ENCODE assay signal across 8 mouse cellular contexts in the genomic region with DNA sequence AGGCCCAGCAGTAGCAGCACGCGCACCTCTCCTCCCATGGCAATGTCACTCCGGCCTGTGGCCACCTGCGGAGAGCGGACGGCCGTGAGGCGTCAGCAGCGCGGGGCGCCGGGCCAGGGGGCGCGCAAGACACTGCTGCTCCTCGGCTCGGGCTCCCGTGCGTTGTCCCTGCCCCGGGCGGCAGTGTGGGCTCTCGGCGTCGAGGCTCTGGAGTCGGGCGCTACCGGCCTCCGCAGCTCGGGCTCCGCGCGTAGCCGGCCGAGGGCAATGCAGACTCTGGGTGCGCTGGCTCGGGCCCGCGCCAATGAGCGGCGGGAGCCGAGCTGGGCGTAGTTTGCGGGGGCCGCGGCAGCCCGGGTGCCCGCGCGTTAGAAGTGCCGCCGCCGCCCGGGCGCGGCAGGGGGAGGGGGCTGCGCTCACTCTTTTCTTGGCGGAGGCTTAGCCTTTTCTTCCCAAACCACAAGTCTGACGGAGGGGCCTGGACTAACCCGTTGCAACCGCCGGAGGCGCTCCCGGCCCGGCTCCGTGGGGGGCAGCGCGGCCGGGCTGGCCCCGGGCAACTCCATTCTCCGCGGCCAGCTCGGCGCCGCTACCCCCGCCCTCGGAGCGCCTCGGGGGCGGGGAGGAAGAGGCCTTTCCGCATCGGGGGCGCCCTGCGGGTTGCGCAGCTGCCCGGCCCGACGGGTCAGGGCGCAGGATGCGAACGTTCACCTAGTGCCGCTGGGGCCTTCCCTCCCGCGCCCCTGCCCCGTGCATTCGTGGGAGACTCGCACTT. TPM values are rescaled to one million over a fixed set of nuclear protein-coding genes. Genes with fewer than 3 reads are reported as not detected.
DNase-seq lines count a peak whose midpoint lies in the region; ATAC-seq and TF ChIP-seq lines count a peak whose summit lies in the region.

No protein-coding gene starts in this region.

- H3K4me1 ChIP-seq in embryonic facial prominence, embryonic 12.5 days, result peaks cover 16% of the 10 kb centered on the region; the same call in 1 of the 2 replicates
- no peaks in the 10 kb centered on the region for H3K4me1 ChIP-seq in hindbrain, postnatal 0 days (ENCODE audit: insufficient read depth, low read length)
- H3K4me1 ChIP-seq in liver, embryonic 13.5 days (replicated peaks), result peaks cover 23% of the 10 kb centered on the region
- H3K4me1 ChIP-seq in neural tube, embryonic 12.5 days, result peaks cover 26% of the 10 kb centered on the region

- H3K9me3 ChIP-seq in embryonic facial prominence, embryonic 12.5 days, result no peaks in the 10 kb centered on the region
- no peaks in the 10 kb centered on the region for H3K9me3 ChIP-seq in hindbrain, postnatal 0 days (ENCODE audit: low read length)
- no peaks in the 10 kb centered on the region for H3K9me3 ChIP-seq in liver, embryonic 13.5 days (replicated peaks)
- H3K9me3 ChIP-seq in neural tube, embryonic 12.5 days, result no peaks in the 10 kb centered on the region

- peak; percentile 64 for DNase-seq in ovary, postnatal 36 days (ENCODE audit: low spot score)
- DNase-seq in ovary, postnatal 10 days (ENCODE audit: low spot score), result no peak
- peak; percentile 66 for DNase-seq in hindbrain, postnatal 0 days (ENCODE audit: low spot score)
- DNase-seq in liver, embryonic 13.5 days, result no peak
- no peak for DNase-seq in frontal cortex, postnatal 25 days (ENCODE audit: low spot score in 2 of 2)

- WGBS in embryonic facial prominence, embryonic 12.5 days, result 1% methylated on average over 95 of the region's 95 CpGs
- WGBS in hindbrain, postnatal 0 days, result 2% methylated on average over 82 of the region's 95 CpGs
- 1% methylated on average over 95 of the region's 95 CpGs for WGBS in liver, embryonic 13.5 days (ENCODE audit: insufficient replicate concordance)
- under 1% methylated on average over 93 of the region's 95 CpGs for WGBS in neural tube, embryonic 12.5 days

- H3K4me3 ChIP-seq in embryonic facial prominence, embryonic 12.5 days, result peak overlapping the region; percentile 43
- H3K4me3 ChIP-seq in hindbrain, postnatal 0 days (ENCODE audit: low read length), result peak overlapping the region; percentile 32
- peak overlapping the region; percentile 49 for H3K4me3 ChIP-seq in liver, embryonic 13.5 days (replicated peaks)
- H3K4me3 ChIP-seq in neural tube, embryonic 12.5 days, result peak overlapping the region; percentile 37

- H3K36me3 ChIP-seq in embryonic facial prominence, embryonic 12.5 days, result no peaks in the 10 kb centered on the region
- H3K36me3 ChIP-seq in hindbrain, postnatal 0 days (ENCODE audit: insufficient read depth, low read length), result no peaks in the 10 kb centered on the region
- no peaks in the 10 kb centered on the region for H3K36me3 ChIP-seq in liver, embryonic 13.5 days
- no peaks in the 10 kb centered on the region for H3K36me3 ChIP-seq in neural tube, embryonic 12.5 days

- peak overlapping the region; percentile 68 for H3K4me2 ChIP-seq in embryonic facial prominence, embryonic 12.5 days (replicated peaks)
- H3K4me2 ChIP-seq in hindbrain, postnatal 0 days (ENCODE audit: low read depth, low read length), result peak overlapping the region; percentile 55
- peak overlapping the region; percentile 62 for H3K4me2 ChIP-seq in liver, embryonic 13.5 days
- H3K4me2 ChIP-seq in neural tube, embryonic 12.5 days (replicated peaks), result peak overlapping the region; percentile 68

- ATAC-seq in embryonic facial prominence, embryonic 12.5 days (ENCODE audit: insufficient number of reproducible peaks, insufficient read depth, low FRiP score, low TSS enrichment), result peak; percentile 54
- ATAC-seq in hindbrain, postnatal 0 days, result peak; percentile 76; the same call in 1 of the 2 replicates
- peak; percentile 27; the same call in 1 of the 2 replicates for ATAC-seq in liver, embryonic 13.5 days (ENCODE audit: low read depth)
- ATAC-seq in neural tube, embryonic 12.5 days (ENCODE audit: low FRiP score, low read depth), result peak; percentile 69
- no peak for ATAC-seq in cerebellum, adult (ENCODE audit: insufficient number of reproducible peaks, low FRiP score, low TSS enrichment)

- peak overlapping the region; percentile 48 for H3K9ac ChIP-seq in embryonic facial prominence, embryonic 12.5 days
- H3K9ac ChIP-seq in hindbrain, postnatal 0 days (replicated peaks; ENCODE audit: low read length), result no peak overlapping the region; the same call in 1 of the 2 replicates
- H3K9ac ChIP-seq in liver, embryonic 13.5 days, result no peak overlapping the region
- peak overlapping the region; percentile 47; the same call in 1 of the 2 replicates for H3K9ac ChIP-seq in neural tube, embryonic 12.5 days

- 0 out of 2 replicates have a peak overlapping the region, but pooled peaks have one; percentile 11 for H3K27ac ChIP-seq in embryonic facial prominence, embryonic 12.5 days
- no peak overlapping the region for H3K27ac ChIP-seq in hindbrain, postnatal 0 days
- no peak overlapping the region for H3K27ac ChIP-seq in liver, embryonic 13.5 days
- no peak overlapping the region for H3K27ac ChIP-seq in neural tube, embryonic 12.5 days

- TF ChIP-seq CTCF in hindbrain, postnatal 0 days (IDR thresholded peaks at IDR 0.05; ENCODE audit: low read depth), result peak; percentile 10; the same call in 1 of the 2 replicates

- H3K27me3 ChIP-seq in embryonic facial prominence, embryonic 12.5 days, result peaks cover 89% of the 10 kb centered on the region
- H3K27me3 ChIP-seq in hindbrain, postnatal 0 days (ENCODE audit: insufficient read depth, low read length), result peaks cover 68% of the 10 kb centered on the region
- H3K27me3 ChIP-seq in liver, embryonic 13.5 days, result peaks cover 100% of the 10 kb centered on the region
- peaks cover 63% of the 10 kb centered on the region for H3K27me3 ChIP-seq in neural tube, embryonic 12.5 days (replicated peaks)

RNA-seq across cellular contexts. Expression of a gene that starts 0.5 kb away (rescaled TPM):
- 5.1 and 6.3 TPM in 2 replicates for polyA plus RNA-seq in embryonic facial prominence, embryonic 12.5 days (2016; fragmentation: Nextera tagmentation; extraction: Ambion mirVana)
- 6.9 and 10.3 TPM in 2 replicates for total RNA-seq in hindbrain, postnatal 0 days (2014; rRNA removed)
- 3.0 and 4.1 TPM in 2 replicates for polyA plus RNA-seq in hindbrain, postnatal 0 days (2015; fragmentation: Nextera tagmentation; extraction: Ambion mirVana)
- polyA plus RNA-seq in liver, embryonic 13.5 days (2015; fragmentation: Nextera tagmentation; extraction: Ambion mirVana), result 0.27 and 0.36 TPM in 2 replicates
- 3.1 and 3.4 TPM in 2 replicates for polyA plus RNA-seq in neural tube, embryonic 12.5 days (2016; fragmentation: Nextera tagmentation; extraction: Ambion mirVana)

RNA-seq across cellular contexts. Expression of a gene that starts 12.3 kb away (rescaled TPM):
- polyA plus RNA-seq in embryonic facial prominence, embryonic 12.5 days (2016; fragmentation: Nextera tagmentation; extraction: Ambion mirVana), result 131 and 139 TPM in 2 replicates
- total RNA-seq in hindbrain, postnatal 0 days (2014; rRNA removed), result 105 and 130 TPM in 2 replicates
- 143 and 148 TPM in 2 replicates for polyA plus RNA-seq in hindbrain, postnatal 0 days (2015; fragmentation: Nextera tagmentation; extraction: Ambion mirVana)
- 49.2 and 52.5 TPM in 2 replicates for polyA plus RNA-seq in liver, embryonic 13.5 days (2015; fragmentation: Nextera tagmentation; extraction: Ambion mirVana)
- polyA plus RNA-seq in neural tube, embryonic 12.5 days (2016; fragmentation: Nextera tagmentation; extraction: Ambion mirVana), result 139 and 155 TPM in 2 replicates

RNA-seq across cellular contexts. Expression of a gene that starts 12.5 kb away (rescaled TPM):
- 0.47 TPM in 1 of 2 replicates, not detected in the other for polyA plus RNA-seq in embryonic facial prominence, embryonic 12.5 days (2016; fragmentation: Nextera tagmentation; extraction: Ambion mirVana)
- total RNA-seq in hindbrain, postnatal 0 days (2014; rRNA removed), result 1.4 and 1.5 TPM in 2 replicates
- polyA plus RNA-seq in hindbrain, postnatal 0 days (2015; fragmentation: Nextera tagmentation; extraction: Ambion mirVana), result 1.3 and 1.5 TPM in 2 replicates
- 0.23 TPM in 1 of 2 replicates, not detected in the other for polyA plus RNA-seq in liver, embryonic 13.5 days (2015; fragmentation: Nextera tagmentation; extraction: Ambion mirVana)
- 0.81 and 1.1 TPM in 2 replicates for polyA plus RNA-seq in neural tube, embryonic 12.5 days (2016; fragmentation: Nextera tagmentation; extraction: Ambion mirVana)

RNA-seq across cellular contexts. Expression of a gene that starts 16.9 kb away (rescaled TPM):
- polyA plus RNA-seq in embryonic facial prominence, embryonic 12.5 days (2016; fragmentation: Nextera tagmentation; extraction: Ambion mirVana), result 25.3 and 26.5 TPM in 2 replicates
- total RNA-seq in hindbrain, postnatal 0 days (2014; rRNA removed), result 9.0 and 9.3 TPM in 2 replicates
- polyA plus RNA-seq in hindbrain, postnatal 0 days (2015; fragmentation: Nextera tagmentation; extraction: Ambion mirVana), result 13.2 and 13.8 TPM in 2 replicates
- 6.0 and 6.9 TPM in 2 replicates for polyA plus RNA-seq in liver, embryonic 13.5 days (2015; fragmentation: Nextera tagmentation; extraction: Ambion mirVana)
- 27.2 and 27.8 TPM in 2 replicates for polyA plus RNA-seq in neural tube, embryonic 12.5 days (2016; fragmentation: Nextera tagmentation; extraction: Ambion mirVana)

RNA-seq across cellular contexts. Expression of a gene that starts 27.1 kb away (rescaled TPM):
- 33.6 and 34.8 TPM in 2 replicates for polyA plus RNA-seq in embryonic facial prominence, embryonic 12.5 days (2016; fragmentation: Nextera tagmentation; extraction: Ambion mirVana)
- total RNA-seq in hindbrain, postnatal 0 days (2014; rRNA removed), result 35.9 and 39.3 TPM in 2 replicates
- polyA plus RNA-seq in hindbrain, postnatal 0 days (2015; fragmentation: Nextera tagmentation; extraction: Ambion mirVana), result 36.5 and 38.9 TPM in 2 replicates
- 39.8 and 40.0 TPM in 2 replicates for polyA plus RNA-seq in liver, embryonic 13.5 days (2015; fragmentation: Nextera tagmentation; extraction: Ambion mirVana)
- polyA plus RNA-seq in neural tube, embryonic 12.5 days (2016; fragmentation: Nextera tagmentation; extraction: Ambion mirVana), result 39.7 and 40.4 TPM in 2 replicates

Comparison
In these comparisons a context has a peak if more than half of its experiments do, and no peak if none do; other contexts are left out.
1. DNase-seq: peak in ovary, postnatal 36 days (single experiment) and hindbrain, postnatal 0 days (single experiment); none in ovary, postnatal 10 days (single experiment), liver, embryonic 13.5 days (single experiment) and frontal cortex, postnatal 25 days (0 of 2).
2. H3K9ac ChIP-seq: peak in embryonic facial prominence, embryonic 12.5 days (single experiment) and neural tube, embryonic 12.5 days (single experiment); none in hindbrain, postnatal 0 days (single experiment) and liver, embryonic 13.5 days (single experiment).
3. Peak in every context shown above with its lines, with median percentiles within 50 percentile points of each other: H3K4me2 ChIP-seq and H3K4me3 ChIP-seq.